Mouse (Mus musculus): ENCODE data around the gene Gm12789. TPM values are rescaled to one million over a fixed set of nuclear protein-coding genes. Genes with fewer than 3 reads are reported as not detected.
"Not testable (repeated sequence)": the region's sequence is repeated elsewhere in the genome, so short reads cannot be mapped to it uniquely, and the experiment has no call there.

Gm12789 gene
- polyA plus RNA-seq (2017; shearing (Covaris generic)), result not detected

GRCm38 (mm10) chr4:101986326-101986725 lies at the start of gene Gm12789:
Gene Gm12789 (plus strand): TSS chr4:101986626.
- ATAC-seq, result not testable (repeated sequence)

DNA sequence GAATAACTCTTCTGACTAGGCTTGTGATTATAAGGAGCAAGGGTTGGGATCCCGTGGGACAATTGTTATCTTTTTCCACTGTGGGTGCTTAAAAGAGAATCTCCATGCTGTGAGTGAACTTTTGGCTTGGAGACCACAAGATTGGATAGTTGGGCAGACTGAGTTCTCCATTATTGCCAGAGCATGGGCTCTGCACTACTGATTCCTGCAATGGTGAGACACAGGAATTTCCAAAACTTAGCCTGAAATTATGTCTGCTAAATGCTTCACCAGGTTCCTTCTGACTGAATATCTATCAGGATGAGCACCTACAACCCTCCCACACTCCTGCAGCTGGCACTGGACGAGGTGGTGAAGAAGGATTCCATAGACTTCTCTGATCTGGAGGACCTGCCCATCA lies 46.3 kb upstream of the Gm12789 start, which contains the start of gene Gm12794:
Gene Gm12794 (plus strand): TSS at position 301 of the 400 bp plus-strand sequence.
- ATAC-seq, result not testable (repeated sequence)

DNA sequence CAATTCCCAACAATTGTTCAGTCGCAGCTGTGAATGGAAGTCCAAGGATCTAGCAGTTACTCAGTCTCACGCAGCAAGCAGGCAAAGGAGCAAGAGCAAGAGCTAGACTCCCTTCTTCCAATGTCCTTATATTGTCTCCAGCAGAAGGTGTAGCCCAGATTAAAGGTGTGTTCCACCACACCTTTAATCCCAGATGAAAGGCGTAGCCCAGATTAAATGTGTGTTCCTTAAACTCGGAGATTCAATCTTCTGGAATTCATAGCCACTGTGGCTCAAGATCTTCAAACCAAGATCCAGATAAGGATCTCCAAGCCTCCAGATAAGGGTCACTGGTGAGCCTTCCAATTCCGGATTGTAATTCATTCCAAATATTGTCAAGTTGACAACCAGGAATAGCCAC lies 5.5 kb upstream of the Gm12789 start, which contains the start of gene Gm12790:
Gene Gm12790 (minus strand): TSS at position 101 of the 400 bp plus-strand sequence.
- not testable (repeated sequence) for ATAC-seq

DNA sequence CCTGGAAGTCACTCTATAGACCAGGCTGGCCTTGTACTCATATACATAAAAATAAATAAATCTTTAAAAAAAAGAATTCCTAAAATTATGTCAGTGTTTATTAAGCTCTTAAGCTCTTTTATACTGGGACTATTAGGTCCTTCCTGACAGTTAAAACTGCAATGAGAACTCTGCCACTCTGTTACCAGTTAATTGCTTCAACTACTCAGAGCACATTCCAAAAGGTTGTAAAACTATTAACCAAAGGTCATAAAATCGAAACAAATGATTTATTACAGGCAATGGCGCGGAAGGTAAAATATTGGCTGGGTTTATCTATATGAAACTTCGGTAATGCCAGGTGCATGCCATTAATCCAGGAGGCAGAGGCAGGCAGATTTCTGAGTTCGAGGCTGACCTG lies 748 bp upstream of the Gm12789 start:
- no peak for ATAC-seq

DNA sequence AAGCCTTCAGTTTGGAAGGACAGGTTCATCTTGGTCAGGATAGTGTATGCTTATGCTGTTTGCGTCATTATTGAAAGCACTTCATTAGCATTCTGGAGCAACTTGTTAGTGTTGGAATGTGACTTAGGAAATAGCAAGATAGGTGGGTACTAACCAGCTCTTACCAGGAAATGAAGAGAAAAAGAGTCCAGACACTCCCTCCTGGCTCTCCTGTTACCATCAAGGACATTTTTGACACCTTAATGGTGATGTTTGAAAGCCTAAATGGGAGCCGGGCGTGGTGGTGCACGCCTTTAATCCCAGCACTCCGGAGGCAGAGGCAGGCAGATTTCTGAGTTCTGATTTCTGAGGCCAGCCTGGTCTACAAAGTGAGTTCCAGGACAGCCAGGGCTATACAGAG lies 11.0 kb downstream of the Gm12789 start:
- ATAC-seq, result no peak

- peak; percentile 40 for ATAC-seq
Measured at GRCm38 (mm10) chr4:101998267-101998922, 12.0 kb downstream of the Gm12789 start.

DNA sequence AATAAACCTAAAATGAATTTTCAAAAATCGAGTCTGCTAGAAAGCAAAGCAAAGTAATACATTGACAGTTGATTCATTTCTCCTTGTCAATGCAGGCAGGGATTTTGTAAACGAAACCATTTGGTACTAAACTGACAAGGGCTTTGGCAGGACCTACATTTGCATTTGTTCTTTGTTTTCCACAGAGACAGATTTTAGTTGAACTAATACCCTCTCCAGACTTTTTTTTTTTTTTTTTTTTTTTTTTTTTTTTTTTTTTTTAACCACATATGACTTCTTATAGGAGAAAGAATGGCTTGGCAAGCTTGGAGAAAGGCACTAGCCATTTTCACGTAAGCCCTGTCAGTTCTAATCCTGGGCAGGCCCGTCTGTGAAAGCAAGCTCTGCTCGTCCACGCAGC lies 40.2 kb downstream of the Gm12789 start:
- no peak for ATAC-seq

Other genes starting within 250 kb of the Gm12789 start
- gene B020004J07Rik, start 142.6 kb upstream of the Gm12789 start, polyA plus RNA-seq (2017; shearing (Covaris generic)), result not detected
- gene C130073F10Rik, start 92.8 kb upstream of the Gm12789 start, polyA plus RNA-seq (2017; shearing (Covaris generic)), result not detected
- gene Gm12800, start 77.5 kb upstream of the Gm12789 start, polyA plus RNA-seq (2017; shearing (Covaris generic)), result not detected
- not detected for gene Gm12794, start 46.2 kb upstream of the Gm12789 start, polyA plus RNA-seq (2017; shearing (Covaris generic))
- gene Gm12790, start 5.6 kb upstream of the Gm12789 start, polyA plus RNA-seq (2017; shearing (Covaris generic)), result not detected
- gene Pde4b, start 100.9 kb downstream of the Gm12789 start, polyA plus RNA-seq (2017; shearing (Covaris generic)), result 10 to 100 TPM; 57.3 to 59.4 TPM